Mouse (Mus musculus) lung, postnatal 4 days (tissue): ENCODE data around the gene Baiap2l1.

Source experiments
- DNase-seq, 2 experiments: peaks; one replicate each; pipeline ENCODE4 v3.0.0; 2021

The Baiap2l1 gene

GRCm38 (mm10) chr5:144283551-144284031, 74.3 kb downstream of the Baiap2l1 start:
- no peak for DNase-seq

GRCm38 (mm10) chr5:144282470-144283260, 75.2 kb downstream of the Baiap2l1 start:
- DNase-seq: no peak

- DNase-seq: peak in 1 of 2 experiments; percentile 13
These were observed 78.0 kb downstream of the Baiap2l1 start for GRCm38 (mm10) chr5:144279926-144280325.

- peak in 1 of 2 experiments; percentile 72 for DNase-seq
These were observed 78.8 kb downstream of the Baiap2l1 start for GRCm38 (mm10) chr5:144279081-144279541.

- DNase-seq: peak in 1 of 2 experiments; percentile 19
These were observed 79.4 kb downstream of the Baiap2l1 start for GRCm38 (mm10) chr5:144278374-144278960.

GRCm38 (mm10) chr5:144276898-144277630, 80.8 kb downstream of the Baiap2l1 start:
- peak in 1 of 2 experiments; percentile 25 for DNase-seq

- DNase-seq: peak in 1 of 2 experiments; percentile 58
These were observed 83.0 kb downstream of the Baiap2l1 start for GRCm38 (mm10) chr5:144274904-144275303.

GRCm38 (mm10) chr5:144271772-144272171, 86.1 kb downstream of the Baiap2l1 start:
- no peak for DNase-seq

- no peak for DNase-seq
These were observed 86.8 kb downstream of the Baiap2l1 start for GRCm38 (mm10) chr5:144271118-144271517.

GRCm38 (mm10) chr5:144270420-144270819, 87.5 kb downstream of the Baiap2l1 start:
- DNase-seq: no peak

- DNase-seq: no peak
These were observed 88.0 kb downstream of the Baiap2l1 start for GRCm38 (mm10) chr5:144269926-144270325.

GRCm38 (mm10) chr5:144267535-144268241, 90.2 kb downstream of the Baiap2l1 start:
- peak; percentile 71 to 77 for DNase-seq

- DNase-seq: no peak
These were observed 94.4 kb downstream of the Baiap2l1 start for GRCm38 (mm10) chr5:144263496-144263895.

GRCm38 (mm10) chr5:144263082-144263481, 94.8 kb downstream of the Baiap2l1 start:
- peak in 1 of 2 experiments; percentile 65 for DNase-seq

GRCm38 (mm10) chr5:144261829-144262228, 96.1 kb downstream of the Baiap2l1 start:
- DNase-seq: no peak

GRCm38 (mm10) chr5:144261309-144261708, 96.6 kb downstream of the Baiap2l1 start:
- DNase-seq: no peak

- DNase-seq: no peak
These were observed 97.4 kb downstream of the Baiap2l1 start for GRCm38 (mm10) chr5:144260464-144260863.

- no peak for DNase-seq
These were observed 98.7 kb downstream of the Baiap2l1 start for GRCm38 (mm10) chr5:144259228-144259627.

GRCm38 (mm10) chr5:144258687-144259086, 99.2 kb downstream of the Baiap2l1 start:
- no peak for DNase-seq

- DNase-seq: peak; percentile 69 to 81
These were observed 99.7 kb downstream of the Baiap2l1 start for GRCm38 (mm10) chr5:144258131-144258611.

- no peak for DNase-seq
These were observed 100.3 kb downstream of the Baiap2l1 start for GRCm38 (mm10) chr5:144257451-144258110.

GRCm38 (mm10) chr5:144256888-144257287, 101.0 kb downstream of the Baiap2l1 start:
- no peak for DNase-seq
